21 mouse cellular contexts compared by ENCODE assay signal in the genomic region with DNA sequence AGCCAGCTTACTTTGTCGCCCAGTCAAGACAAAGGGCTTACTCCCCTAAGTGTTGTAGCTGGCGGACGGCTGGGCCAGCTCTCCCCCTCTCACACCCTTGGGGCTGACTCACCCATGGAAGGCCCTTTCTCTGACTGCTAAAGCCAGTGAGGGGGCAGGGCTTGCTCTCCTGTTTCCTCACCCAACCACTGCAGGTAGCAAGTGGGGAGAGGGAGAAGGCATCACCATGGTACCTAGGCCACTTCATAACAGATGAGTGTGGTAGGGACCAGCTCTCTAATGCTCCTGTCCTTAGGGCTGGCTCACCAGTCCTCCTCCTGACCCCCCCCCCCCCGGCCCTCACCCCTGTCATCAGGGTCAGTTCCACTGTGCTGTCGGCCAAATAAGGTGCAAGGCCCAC.
A peak's percentile ranks its signal among the peaks of the same experiment; 100 is the strongest.
DNase-seq lines count a peak whose midpoint lies in the region; ATAC-seq and TF ChIP-seq lines count a peak whose summit lies in the region.
"Had no signal": no experiment of that assay in that cellular context is flagged by ENCODE, and none has a peak within 500 bp of the region (broad histone marks: within the 10 kb centered on the region; RNA-seq: fewer than 3 reads in every experiment).

No protein-coding gene starts in this region.

- TF ChIP-seq CTCF in hindbrain, postnatal 0 days (IDR thresholded peaks at IDR 0.05; ENCODE audit: low read depth) = no peak

- H3K9ac ChIP-seq in hindbrain, postnatal 0 days (replicated peaks; ENCODE audit: low read length) = no peak overlapping the region
- H3K9ac ChIP-seq in hindbrain, embryonic 11.5 days (ENCODE audit: low read depth, low read length) = no peak overlapping the region
- no peak overlapping the region for H3K9ac ChIP-seq in lung, embryonic 15.5 days
- H3K9ac ChIP-seq in stomach, embryonic 15.5 days = no peak overlapping the region
- H3K9ac ChIP-seq: embryonic facial prominence, embryonic 12.5 days; forebrain, embryonic 12.5 days had no signal

- 87% methylated on average over 5 of the region's 5 CpGs for WGBS in hindbrain, postnatal 0 days
- WGBS in hindbrain, embryonic 11.5 days = 79% methylated on average over 5 of the region's 5 CpGs
- WGBS in lung, embryonic 15.5 days = 69% methylated on average over 5 of the region's 5 CpGs
- 77% methylated on average over 5 of the region's 5 CpGs for WGBS in stomach, embryonic 15.5 days

- intact Hi-C loops in heart, postnatal 36 days (cut with DNase I) = no loop called here

- H3K9me3 ChIP-seq in hindbrain, postnatal 0 days (ENCODE audit: low read length) = no peaks in the 10 kb centered on the region
- no peaks in the 10 kb centered on the region for H3K9me3 ChIP-seq in hindbrain, embryonic 11.5 days (ENCODE audit: control insufficient read depth, low read length)
- H3K9me3 ChIP-seq in lung, embryonic 15.5 days = no peaks in the 10 kb centered on the region
- H3K9me3 ChIP-seq in stomach, embryonic 15.5 days = no peaks in the 10 kb centered on the region
- H3K9me3 ChIP-seq: embryonic facial prominence, embryonic 12.5 days; forebrain, embryonic 12.5 days had no signal

- no peak overlapping the region for H3K4me3 ChIP-seq in hindbrain, postnatal 0 days (ENCODE audit: low read length)
- H3K4me3 ChIP-seq in hindbrain, embryonic 11.5 days (ENCODE audit: low read depth, low read length) = no peak overlapping the region
- no peak overlapping the region for H3K4me3 ChIP-seq in lung, embryonic 15.5 days
- H3K4me3 ChIP-seq in stomach, embryonic 15.5 days (replicated peaks) = no peak overlapping the region
- H3K4me3 ChIP-seq: embryonic facial prominence, embryonic 12.5 days; forebrain, embryonic 12.5 days; heart, adult 2 months had no signal

- H3K27me3 ChIP-seq in hindbrain, postnatal 0 days (ENCODE audit: insufficient read depth, low read length) = no peaks in the 10 kb centered on the region
- no peaks in the 10 kb centered on the region for H3K27me3 ChIP-seq in hindbrain, embryonic 11.5 days (ENCODE audit: control insufficient read depth, insufficient read depth, low read length)
- no peaks in the 10 kb centered on the region for H3K27me3 ChIP-seq in lung, embryonic 15.5 days
- no peaks in the 10 kb centered on the region for H3K27me3 ChIP-seq in stomach, embryonic 15.5 days (replicated peaks)
- H3K27me3 ChIP-seq: embryonic facial prominence, embryonic 12.5 days; forebrain, embryonic 12.5 days had no signal

- 0 out of 2 replicates have a peak, but pooled peaks have one; percentile 27 for ATAC-seq in hindbrain, postnatal 0 days
- no peak for ATAC-seq in hindbrain, embryonic 11.5 days (ENCODE audit: low FRiP score)
- peak; percentile 52; the same call in 1 of the 2 replicates for ATAC-seq in lung, embryonic 15.5 days (ENCODE audit: borderline replicate concordance, extremely low read depth, low FRiP score, low TSS enrichment)
- peak; percentile 35; the same call in 1 of the 2 replicates for ATAC-seq in stomach, embryonic 15.5 days (ENCODE audit: insufficient read depth, low FRiP score, low read depth)
- no peak for ATAC-seq in erythroid progenitor cell, adult 5-6 weeks (replicated peaks; ENCODE audit: low FRiP score, poor library complexity, severe bottlenecking)
- ATAC-seq: activated CD4-positive, CD25-positive, alpha-beta regulatory T cell, adult 4 months; forebrain, embryonic 16.5 days; intestine, postnatal 0 days; Patski had no signal

- no peaks in the 10 kb centered on the region for H3K4me1 ChIP-seq in hindbrain, postnatal 0 days (ENCODE audit: insufficient read depth, low read length)
- no peaks in the 10 kb centered on the region for H3K4me1 ChIP-seq in hindbrain, embryonic 11.5 days (replicated peaks; ENCODE audit: control insufficient read depth, insufficient read depth, low read length)
- H3K4me1 ChIP-seq in lung, embryonic 15.5 days = no peaks in the 10 kb centered on the region
- H3K4me1 ChIP-seq in stomach, embryonic 15.5 days = no peaks in the 10 kb centered on the region
- H3K4me1 ChIP-seq: embryonic facial prominence, embryonic 12.5 days; forebrain, embryonic 12.5 days had no signal

- DNase-seq in heart, adult 11 months = peak; percentile 83
- DNase-seq in heart, postnatal 36 days = no peak
- no peak for DNase-seq in hindbrain, postnatal 0 days (ENCODE audit: low spot score)
- no peak for DNase-seq in hindbrain, embryonic 11.5 days (ENCODE audit: low spot score)
- no peak for DNase-seq in lung, postnatal 14 days
- DNase-seq: cerebellum, adult 11-12 months; cerebellum, adult 9-10 months; cerebellum, postnatal 25 days; gastrocnemius, postnatal 10 days; heart, adult 2 months; heart, postnatal 4 days had no signal

- H3K27ac ChIP-seq in hindbrain, postnatal 0 days = no peak overlapping the region
- H3K27ac ChIP-seq in hindbrain, embryonic 11.5 days (ENCODE audit: low read depth, low read length) = no peak overlapping the region
- H3K27ac ChIP-seq in lung, embryonic 15.5 days = no peak overlapping the region
- no peak overlapping the region for H3K27ac ChIP-seq in stomach, embryonic 15.5 days
- H3K27ac ChIP-seq: embryonic facial prominence, embryonic 12.5 days; forebrain, embryonic 12.5 days; heart, adult 2 months had no signal

- no peak overlapping the region for H3K4me2 ChIP-seq in hindbrain, postnatal 0 days (ENCODE audit: low read depth, low read length)
- H3K4me2 ChIP-seq in hindbrain, embryonic 11.5 days (replicated peaks; ENCODE audit: low read depth, low read length) = no peak overlapping the region
- no peak overlapping the region for H3K4me2 ChIP-seq in lung, embryonic 15.5 days
- H3K4me2 ChIP-seq in stomach, embryonic 15.5 days = no peak overlapping the region
- H3K4me2 ChIP-seq: embryonic facial prominence, embryonic 12.5 days; forebrain, embryonic 12.5 days; heart, embryonic 11.5 days had no signal

- H3K36me3 ChIP-seq in hindbrain, postnatal 0 days (ENCODE audit: insufficient read depth, low read length) = no peaks in the 10 kb centered on the region
- no peaks in the 10 kb centered on the region for H3K36me3 ChIP-seq in hindbrain, embryonic 11.5 days (ENCODE audit: control insufficient read depth, insufficient read depth, low read length)
- no peaks in the 10 kb centered on the region for H3K36me3 ChIP-seq in lung, embryonic 15.5 days
- H3K36me3 ChIP-seq in stomach, embryonic 15.5 days = no peaks in the 10 kb centered on the region
- H3K36me3 ChIP-seq: embryonic facial prominence, embryonic 12.5 days; forebrain, embryonic 12.5 days had no signal

Comparison
In these comparisons a context has a peak if more than half of its experiments do, and no peak if none do; other contexts are left out.
1. ATAC-seq: peak in hindbrain, postnatal 0 days (single experiment), lung, embryonic 15.5 days (single experiment) and stomach, embryonic 15.5 days (single experiment); none in hindbrain, embryonic 11.5 days (single experiment) and erythroid progenitor cell, adult 5-6 weeks (single experiment).